Mouse (Mus musculus) layer of hippocampus, adult 9-11 months (tissue): ENCODE measurements around the gene Mob1a.

Source experiments
- DNase-seq: peaks from one replicate; pipeline ENCODE4 v3.0.0; 2022

Mob1a gene

GRCm38 (mm10) chr6:83325525-83326393, at the start of gene Mob1a, which contains the start of gene Mthfd2:
TSS of gene Mob1a (plus strand) at chr6:83326016.
TSS of gene Mthfd2 (minus strand) at chr6:83325908.
- DNase-seq = peak; percentile 95

GRCm38 (mm10) chr6:83277151-83277550, 48.7 kb upstream of the Mob1a start:
- no peak for DNase-seq

GRCm38 (mm10) chr6:83278881-83279280, 46.9 kb upstream of the Mob1a start:
- DNase-seq = no peak

- no peak for DNase-seq
These were observed 45.4 kb upstream of the Mob1a start for GRCm38 (mm10) chr6:83280256-83280955.

GRCm38 (mm10) chr6:83300447-83301229, 25.2 kb upstream of the Mob1a start:
- DNase-seq = no peak

- no peak for DNase-seq
These were observed 24.5 kb upstream of the Mob1a start for GRCm38 (mm10) chr6:83301294-83301693.

GRCm38 (mm10) chr6:83302264-83302663, 23.6 kb upstream of the Mob1a start:
- no peak for DNase-seq

GRCm38 (mm10) chr6:83309017-83309416, 16.8 kb upstream of the Mob1a start:
- no peak for DNase-seq

- DNase-seq = no peak
These were observed 14.6 kb upstream of the Mob1a start for GRCm38 (mm10) chr6:83311206-83311605.

- no peak for DNase-seq
These were observed 13.8 kb upstream of the Mob1a start for GRCm38 (mm10) chr6:83312021-83312420.

GRCm38 (mm10) chr6:83312514-83312913, 13.3 kb upstream of the Mob1a start:
- no peak for DNase-seq

GRCm38 (mm10) chr6:83315293-83315692, 10.5 kb upstream of the Mob1a start:
- no peak for DNase-seq

GRCm38 (mm10) chr6:83316022-83316421, 9.8 kb upstream of the Mob1a start:
- DNase-seq = no peak

- peak; percentile 94 for DNase-seq
These were observed 8.6 kb upstream of the Mob1a start for GRCm38 (mm10) chr6:83317108-83317741.

- no peak for DNase-seq
These were observed 3.9 kb upstream of the Mob1a start for GRCm38 (mm10) chr6:83321927-83322326.

GRCm38 (mm10) chr6:83322794-83323193, 3.0 kb upstream of the Mob1a start:
- DNase-seq = no peak

GRCm38 (mm10) chr6:83323652-83324419, 2.0 kb upstream of the Mob1a start:
- DNase-seq = no peak

- no peak for DNase-seq
These were observed 549 bp downstream of the Mob1a start for GRCm38 (mm10) chr6:83326394-83326736.

GRCm38 (mm10) chr6:83326761-83327160, 945 bp downstream of the Mob1a start:
- no peak for DNase-seq

GRCm38 (mm10) chr6:83327591-83328190, 1.9 kb downstream of the Mob1a start:
- no peak for DNase-seq

- DNase-seq = no peak
These were observed 15.6 kb downstream of the Mob1a start for GRCm38 (mm10) chr6:83341387-83341786.

- DNase-seq = no peak
These were observed 17.1 kb downstream of the Mob1a start for GRCm38 (mm10) chr6:83342957-83343356.
